ENCODE assay signal across 20 mouse cellular contexts in genomic region chr9:77990278-77990677, GRCm38 (mm10).
"Had no signal": no experiment of that assay in that cellular context is flagged by ENCODE, and none has a peak within 500 bp of the region (broad histone marks: within the 10 kb centered on the region; RNA-seq: fewer than 3 reads in every experiment).

No protein-coding gene starts in this region.

- H3K9me3 ChIP-seq: liver, embryonic 13.5 days; midbrain, embryonic 12.5 days; midbrain, embryonic 15.5 days; neural tube, embryonic 12.5 days; neural tube, embryonic 15.5 days; stomach, embryonic 15.5 days had no signal

- H3K36me3 ChIP-seq: liver, embryonic 13.5 days; midbrain, embryonic 12.5 days; midbrain, embryonic 15.5 days; neural tube, embryonic 12.5 days; neural tube, embryonic 15.5 days; stomach, embryonic 15.5 days had no signal

- H3K4me3 ChIP-seq: layer of hippocampus, adult 2 months; left cerebral cortex, adult 2 months; liver, embryonic 13.5 days; midbrain, embryonic 12.5 days; midbrain, embryonic 15.5 days; neural tube, embryonic 12.5 days; neural tube, embryonic 15.5 days; stomach, embryonic 15.5 days had no signal

- H3K27ac ChIP-seq: kidney, postnatal 0 days; layer of hippocampus, adult 2 months; left cerebral cortex, adult 2 months; liver, embryonic 13.5 days; macrophage; midbrain, embryonic 12.5 days; midbrain, embryonic 15.5 days; neural tube, embryonic 12.5 days; neural tube, embryonic 15.5 days; stomach, embryonic 15.5 days had no signal

- H3K4me1 ChIP-seq: midbrain, embryonic 12.5 days; midbrain, embryonic 15.5 days; neural tube, embryonic 12.5 days; neural tube, embryonic 15.5 days; stomach, embryonic 15.5 days had no signal

- H3K27me3 ChIP-seq: liver, embryonic 13.5 days; midbrain, embryonic 12.5 days; midbrain, embryonic 15.5 days; neural tube, embryonic 12.5 days; neural tube, embryonic 15.5 days; stomach, embryonic 15.5 days had no signal

- H3K9ac ChIP-seq: liver, embryonic 13.5 days; midbrain, embryonic 12.5 days; midbrain, embryonic 15.5 days; neural tube, embryonic 12.5 days; neural tube, embryonic 15.5 days; stomach, embryonic 15.5 days had no signal

- H3K4me2 ChIP-seq: liver, embryonic 13.5 days; midbrain, embryonic 12.5 days; midbrain, embryonic 15.5 days; neural tube, embryonic 12.5 days; neural tube, embryonic 15.5 days; stomach, embryonic 15.5 days had no signal

- DNase-seq: kidney, postnatal 25 days; layer of hippocampus, postnatal 36 days; liver, embryonic 13.5 days; lung, adult 2 months; lung, postnatal 14 days; right cerebral cortex, adult 18-20 months; right cerebral cortex, postnatal 14 days; right cerebral cortex, postnatal 4 days; thymus, adult 2 months; thymus, postnatal 14 days; thymus, postnatal 4 days had no signal
